Mouse (Mus musculus): Measurements from ENCODE around the gene Tmem209.

Gene Tmem209

GRCm38 (mm10) chr6:30460750-30461446 lies 48.7 kb downstream of the Tmem209 start:
- DNase-seq, result peak; percentile 80 to 90

- DNase-seq, result peak; percentile 74 to 83
Observed at GRCm38 (mm10) chr6:30459811-30460749, 49.5 kb downstream of the Tmem209 start.

DNA sequence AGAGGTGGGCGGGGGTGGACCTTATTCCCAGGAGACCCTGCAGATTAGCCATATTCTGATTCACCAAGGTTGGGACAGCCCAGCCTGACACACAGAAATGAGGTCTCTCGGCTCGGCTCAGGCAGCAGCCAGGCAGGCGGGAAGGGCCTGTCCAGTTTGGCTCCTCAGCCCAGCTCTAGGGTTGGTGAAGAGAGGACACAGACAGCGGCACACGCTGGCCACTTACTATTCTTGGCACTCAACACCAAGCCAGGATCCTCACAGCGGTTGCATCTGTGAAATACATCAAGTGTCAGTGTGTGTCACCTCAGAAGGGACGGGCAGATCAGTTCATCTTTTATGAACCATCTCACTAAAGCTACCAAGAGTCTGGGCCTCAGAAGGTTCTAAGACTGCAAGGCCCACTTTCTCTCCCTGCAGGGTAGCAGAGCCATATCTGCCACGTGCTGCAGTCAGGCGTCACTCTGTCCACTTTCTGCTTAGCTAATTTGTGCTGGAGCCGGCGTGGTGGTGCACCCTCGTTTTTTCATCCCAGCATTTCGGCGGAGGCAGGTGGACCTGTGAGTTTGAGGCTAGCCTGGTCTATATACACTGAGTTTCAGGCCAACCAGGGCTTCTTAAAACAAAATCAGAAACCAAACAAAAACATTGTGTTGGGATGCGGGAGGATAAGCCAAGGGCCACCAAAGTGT lies 50.4 kb downstream of the Tmem209 start:
- DNase-seq, result peak in 1 of 2 experiments; percentile 47

- no peak for DNase-seq
Observed at GRCm38 (mm10) chr6:30458626-30459025, 51.0 kb downstream of the Tmem209 start.

- DNase-seq, result no peak
Observed at GRCm38 (mm10) chr6:30456991-30457390, 52.6 kb downstream of the Tmem209 start.

- DNase-seq, result no peak
Observed at GRCm38 (mm10) chr6:30439576-30439975, 70.0 kb downstream of the Tmem209 start.

DNA sequence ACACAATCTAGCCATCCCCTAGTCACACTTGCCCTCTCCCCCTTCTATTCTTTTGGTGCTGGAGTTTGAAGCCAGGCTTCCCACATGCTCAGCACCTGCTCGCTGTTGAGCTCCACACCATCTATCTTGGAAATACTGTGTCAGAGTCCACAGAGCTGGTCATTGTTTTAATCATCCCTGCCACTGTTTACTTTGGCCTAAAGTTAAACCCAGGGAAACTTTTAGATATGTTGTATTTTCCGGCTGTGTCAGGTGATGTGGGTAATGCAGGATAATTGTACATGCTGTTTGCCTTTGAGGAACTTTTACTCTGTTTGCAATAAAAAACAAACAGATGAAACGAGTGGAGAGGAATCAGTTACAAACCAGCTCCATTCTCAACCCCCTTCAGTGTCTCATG lies 72.5 kb downstream of the Tmem209 start:
- no peak for DNase-seq

DNA sequence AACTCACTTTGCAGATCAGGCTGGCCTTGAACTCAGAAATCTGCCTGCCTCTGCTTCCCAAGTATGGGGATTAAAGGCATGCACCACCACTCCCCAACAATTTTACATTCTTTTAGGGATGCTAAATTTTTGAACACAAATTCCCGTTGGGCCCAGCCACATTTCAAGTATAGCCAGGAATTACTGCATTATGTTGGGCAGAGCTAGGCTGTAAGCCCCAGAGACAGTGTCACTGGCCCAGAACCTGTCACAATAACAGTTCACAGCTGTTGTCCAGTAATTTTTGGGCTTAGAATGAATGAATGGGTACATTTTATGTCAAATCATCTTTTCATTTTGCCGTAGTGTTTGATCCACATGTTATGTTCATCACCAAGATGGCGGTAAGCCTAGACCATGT lies 73.1 kb downstream of the Tmem209 start:
- no peak for DNase-seq

DNA sequence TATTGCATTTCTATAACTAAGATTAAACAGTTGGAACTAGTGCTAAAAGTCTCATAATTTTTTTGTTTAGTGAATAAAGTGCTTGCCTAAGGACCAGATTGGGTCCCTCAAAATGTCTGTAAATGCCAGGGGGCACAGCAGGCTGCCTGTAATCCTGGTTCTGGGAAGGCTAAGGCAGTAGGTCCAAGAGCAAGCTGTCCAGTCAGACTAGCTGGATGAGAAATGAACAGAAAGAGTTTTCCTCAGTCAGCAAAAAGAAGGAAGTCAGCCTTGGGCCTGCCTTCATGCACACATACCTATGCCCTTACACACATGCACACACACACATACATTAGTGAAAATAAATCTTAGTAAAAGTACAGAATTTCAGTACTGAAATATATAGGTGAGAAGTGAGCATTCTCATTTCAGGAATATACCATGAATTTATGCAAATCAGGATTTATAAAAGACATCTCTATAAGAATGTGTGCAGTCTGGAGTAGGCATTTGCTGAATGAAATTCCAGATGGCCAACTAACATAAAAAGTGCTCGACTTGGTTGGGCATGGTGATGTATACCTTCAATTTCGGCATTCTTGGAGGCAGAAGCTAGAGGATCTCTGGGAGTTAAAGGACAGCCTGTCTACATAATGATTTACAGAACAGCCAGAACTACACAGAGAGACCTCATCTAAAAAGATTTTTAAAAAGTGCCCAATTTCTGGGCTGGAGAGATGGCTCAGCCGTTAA lies 77.0 kb downstream of the Tmem209 start:
- DNase-seq, result peak; percentile 35 to 45

All from cerebellum, adult 18-20 months (tissue).